Mouse (Mus musculus): ENCODE data around the gene Spint2. TPM values are rescaled to one million over a fixed set of nuclear protein-coding genes. Genes with fewer than 3 reads are reported as not detected.

Gene Spint2
- polyA plus RNA-seq, 1 experiment from 2014 or later: 98.5 TPM

DNA sequence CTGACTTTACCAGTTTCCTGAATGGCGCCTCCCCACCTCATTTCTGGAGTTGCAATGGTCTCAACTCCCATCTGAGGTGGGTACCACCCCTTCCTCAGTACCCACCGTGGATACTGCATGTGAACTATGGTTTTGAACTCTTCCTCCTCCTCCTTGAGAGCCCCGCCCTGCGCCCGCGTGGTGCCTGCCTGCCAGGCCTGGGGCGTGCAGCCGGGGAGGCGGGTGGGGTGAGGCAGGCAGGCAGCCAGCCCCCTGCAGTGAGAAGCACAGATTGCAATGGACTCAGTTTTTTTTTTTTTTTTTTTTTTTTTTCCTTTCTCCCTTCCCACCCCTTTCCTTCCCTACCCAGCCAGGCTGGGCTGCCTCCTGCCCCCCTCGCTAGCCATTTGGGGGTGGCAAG lies 35.3 kb upstream of the Spint2 start:
- Histone ChIP-seq H3K27ac (replicated peaks in 1 of 2; ENCODE audit: control insufficient read depth in 1 of 2, insufficient read depth in 1 of 2, low read depth in 2 of 2, low read length in 2 of 2) (no peak overlapping the region), H3K27me3 (ENCODE audit: control insufficient read depth, insufficient read depth, low read length) (peaks cover 27% of the 10 kb centered on the region), H3K4me2 (ENCODE audit: low read length) (peak overlapping the region; percentile 25), H3K36me3 (ENCODE audit: control insufficient read depth, insufficient read depth, low read length) (no peaks in the 10 kb centered on the region), H3K9ac (ENCODE audit: low read length) (no peak overlapping the region), H3K9me3 (ENCODE audit: control insufficient read depth, low read length) (no peaks in the 10 kb centered on the region), H3K4me3 (ENCODE audit: control insufficient read depth in 1 of 2, insufficient read depth in 1 of 2, low read depth in 1 of 2, low read length in 2 of 2) (no peak overlapping the region), H3K4me1 (ENCODE audit: control insufficient read depth in 2 of 2, insufficient read depth in 2 of 2, low read length in 2 of 2) (peaks cover 20 to 21% of the 10 kb centered on the region in 2 experiments)
- WGBS: 6% methylated on average over 10 of the region's 10 CpGs
- peak; percentile 62 for ATAC-seq (ENCODE audit: insufficient number of reproducible peaks, insufficient read depth, low FRiP score, low read depth)

DNA sequence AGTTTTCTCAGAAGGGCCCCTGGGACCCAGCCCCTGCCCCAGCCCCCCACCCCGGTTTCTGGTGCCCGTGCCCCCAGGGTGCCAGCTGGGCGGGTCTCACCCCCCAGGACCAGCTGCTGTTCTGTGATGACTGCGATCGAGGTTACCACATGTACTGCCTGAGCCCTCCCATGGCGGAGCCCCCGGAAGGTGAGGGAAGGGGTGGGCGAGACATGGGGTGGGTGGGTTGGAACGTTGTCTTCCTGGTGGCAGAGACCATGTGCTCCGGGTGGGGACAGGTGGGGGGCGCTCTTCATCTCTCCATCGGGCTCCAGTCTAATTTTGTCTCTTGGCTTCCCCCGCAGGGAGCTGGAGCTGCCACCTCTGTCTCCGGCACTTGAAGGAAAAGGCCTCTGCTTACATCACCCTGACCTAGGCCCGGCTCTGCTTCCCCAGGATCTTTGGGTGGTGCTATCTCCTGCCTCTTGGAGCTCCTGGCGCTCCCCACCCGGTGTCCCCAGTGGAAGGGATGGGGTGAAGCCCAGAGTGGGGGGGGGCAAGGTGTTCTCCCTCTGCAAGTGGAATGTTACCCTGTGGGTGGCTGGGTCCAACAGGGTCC lies 34.5 kb upstream of the Spint2 start:
- ATAC-seq (ENCODE audit: insufficient number of reproducible peaks, insufficient read depth, low FRiP score, low read depth): no peak
- Histone ChIP-seq H3K27ac (replicated peaks in 1 of 2; ENCODE audit: control insufficient read depth in 1 of 2, insufficient read depth in 1 of 2, low read depth in 2 of 2, low read length in 2 of 2) (no peak overlapping the region), H3K9ac (ENCODE audit: low read length) (no peak overlapping the region), H3K27me3 (ENCODE audit: control insufficient read depth, insufficient read depth, low read length) (peaks cover 29% of the 10 kb centered on the region), H3K4me3 (ENCODE audit: control insufficient read depth in 1 of 2, insufficient read depth in 1 of 2, low read depth in 1 of 2, low read length in 2 of 2) (no peak overlapping the region), H3K4me1 (ENCODE audit: control insufficient read depth in 2 of 2, insufficient read depth in 2 of 2, low read length in 2 of 2) (peaks cover 20 to 21% of the 10 kb centered on the region in 2 experiments), H3K9me3 (ENCODE audit: control insufficient read depth, low read length) (no peaks in the 10 kb centered on the region), H3K36me3 (ENCODE audit: control insufficient read depth, insufficient read depth, low read length) (no peaks in the 10 kb centered on the region), H3K4me2 (ENCODE audit: low read length) (no peak overlapping the region)
- WGBS: 48% methylated on average over 17 of the region's 17 CpGs

DNA sequence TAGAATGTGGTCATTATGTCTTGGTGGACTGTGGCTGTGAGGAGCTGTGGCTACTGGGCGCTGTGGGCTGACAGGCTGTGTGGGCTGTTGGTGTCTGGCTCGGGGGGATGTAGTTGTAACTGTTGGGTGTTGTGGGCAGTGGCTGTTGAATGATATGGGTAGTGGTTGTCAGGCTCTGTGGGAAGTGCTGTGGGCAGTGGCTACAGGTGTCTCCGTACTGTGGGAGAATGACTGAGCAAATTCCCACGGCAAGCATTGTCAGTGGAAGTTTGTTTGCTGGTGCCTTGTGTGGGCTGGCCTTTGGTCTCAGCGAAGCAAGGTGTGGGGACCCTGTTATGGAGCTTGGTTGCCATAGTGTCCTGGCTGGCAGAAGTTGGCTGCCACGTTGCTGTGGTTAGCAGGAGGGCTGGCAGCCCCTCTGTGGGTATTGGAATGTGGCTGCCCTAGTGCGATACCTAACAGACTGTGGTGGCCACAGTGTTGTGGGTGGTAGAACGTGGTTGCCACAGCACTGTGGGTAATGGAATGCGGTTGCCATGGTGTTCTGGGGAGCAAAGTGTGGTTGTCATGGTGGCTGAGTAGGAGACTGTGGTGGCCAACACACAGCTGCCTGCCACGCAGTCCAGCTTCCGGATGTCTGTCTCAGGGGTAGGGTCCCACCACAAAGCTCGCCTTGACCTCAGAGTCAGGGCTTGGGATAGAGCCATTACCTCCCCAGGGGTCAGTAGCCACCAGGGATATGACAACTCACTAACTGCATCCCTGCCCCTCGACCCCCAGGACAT lies 33.3 kb upstream of the Spint2 start:
- no peaks in the 10 kb centered on the region for H3K9me3 ChIP-seq (ENCODE audit: control insufficient read depth, low read length)
- H3K4me2 ChIP-seq (ENCODE audit: low read length): no peak overlapping the region
- H3K27me3 ChIP-seq (ENCODE audit: control insufficient read depth, insufficient read depth, low read length): peaks cover 36% of the 10 kb centered on the region
- H3K4me1 ChIP-seq (ENCODE audit: control insufficient read depth in 2 of 2, insufficient read depth in 2 of 2, low read length in 2 of 2): peaks cover 20 to 21% of the 10 kb centered on the region in 2 experiments
- H3K9ac ChIP-seq (ENCODE audit: low read length): no peak overlapping the region
- H3K36me3 ChIP-seq (ENCODE audit: control insufficient read depth, insufficient read depth, low read length): no peaks in the 10 kb centered on the region
- no peak overlapping the region for H3K4me3 ChIP-seq (ENCODE audit: control insufficient read depth in 1 of 2, insufficient read depth in 1 of 2, low read depth in 1 of 2, low read length in 2 of 2)
- ATAC-seq (ENCODE audit: insufficient number of reproducible peaks, insufficient read depth, low FRiP score, low read depth): no peak
- no peak overlapping the region for H3K27ac ChIP-seq (replicated peaks in 1 of 2; ENCODE audit: control insufficient read depth in 1 of 2, insufficient read depth in 1 of 2, low read depth in 2 of 2, low read length in 2 of 2)
- WGBS: 71% methylated on average over 13 of the region's 13 CpGs

DNA sequence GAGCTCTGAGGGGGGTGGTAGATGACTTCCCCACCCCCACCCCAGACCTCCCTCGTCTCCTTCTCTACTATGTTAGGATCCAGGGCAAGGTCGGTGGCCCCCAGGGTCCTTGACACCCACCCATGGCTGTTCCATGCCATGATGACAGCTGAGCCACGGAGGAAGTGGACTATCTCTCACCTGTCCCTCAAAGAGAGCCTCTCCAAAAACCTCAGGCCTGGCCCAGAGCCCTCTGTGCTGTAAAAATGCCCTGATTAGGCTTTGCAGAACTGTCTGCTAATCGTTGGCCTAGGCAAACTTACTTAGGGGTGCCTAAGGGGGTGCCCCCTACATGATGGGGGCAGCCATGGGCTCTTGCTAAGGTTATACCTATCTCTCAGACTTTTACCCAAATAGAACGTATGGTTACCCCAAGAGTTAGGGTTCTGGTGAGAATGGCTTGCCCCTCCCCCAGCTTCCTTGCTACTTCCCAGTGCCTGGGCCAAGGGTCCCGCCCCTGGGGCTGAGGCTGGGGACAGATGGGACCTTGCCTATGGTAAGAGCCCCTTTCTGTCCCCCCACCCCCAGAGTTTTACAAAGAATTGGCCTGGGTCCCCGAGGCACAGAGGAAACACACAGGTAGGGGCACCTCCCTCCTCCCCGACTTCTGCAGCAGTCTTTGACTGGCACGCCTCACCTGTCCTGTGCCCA lies 32.0 kb upstream of the Spint2 start:
- Histone ChIP-seq H3K27me3 (ENCODE audit: control insufficient read depth, insufficient read depth, low read length) (peaks cover 35% of the 10 kb centered on the region), H3K4me3 (ENCODE audit: control insufficient read depth in 1 of 2, insufficient read depth in 1 of 2, low read depth in 1 of 2, low read length in 2 of 2) (no peak overlapping the region), H3K9ac (ENCODE audit: low read length) (no peak overlapping the region), H3K27ac (replicated peaks in 1 of 2; ENCODE audit: control insufficient read depth in 1 of 2, insufficient read depth in 1 of 2, low read depth in 2 of 2, low read length in 2 of 2) (no peak overlapping the region), H3K9me3 (ENCODE audit: control insufficient read depth, low read length) (no peaks in the 10 kb centered on the region), H3K4me1 (ENCODE audit: control insufficient read depth in 2 of 2, insufficient read depth in 2 of 2, low read length in 2 of 2) (peaks cover 17 to 29% of the 10 kb centered on the region in 2 experiments), H3K4me2 (ENCODE audit: low read length) (no peak overlapping the region), H3K36me3 (ENCODE audit: control insufficient read depth, insufficient read depth, low read length) (no peaks in the 10 kb centered on the region)
- WGBS: 49% methylated on average over 9 of the region's 9 CpGs
- ATAC-seq (ENCODE audit: insufficient number of reproducible peaks, insufficient read depth, low FRiP score, low read depth): no peak

DNA sequence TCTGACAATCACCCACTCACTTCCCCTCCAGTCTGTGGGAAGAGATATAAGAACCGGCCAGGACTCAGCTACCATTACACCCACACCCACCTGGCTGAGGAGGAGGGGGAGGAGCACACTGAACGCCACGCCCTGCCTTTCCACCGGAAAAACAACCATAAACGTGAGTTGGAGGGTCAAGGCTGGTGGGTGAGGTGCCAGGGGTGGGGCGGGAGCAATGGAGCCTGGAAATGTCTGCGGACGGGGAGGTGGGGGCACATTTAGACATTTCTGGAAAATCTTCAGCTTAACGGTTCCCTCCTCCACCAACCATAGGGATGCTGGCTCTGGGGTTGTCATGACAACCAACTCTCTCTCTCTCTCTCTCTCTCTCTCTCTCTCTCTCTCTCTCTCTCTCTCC lies 31.3 kb upstream of the Spint2 start:
- no peak overlapping the region for H3K4me2 ChIP-seq (ENCODE audit: low read length)
- H3K27ac ChIP-seq (replicated peaks in 1 of 2; ENCODE audit: control insufficient read depth in 1 of 2, insufficient read depth in 1 of 2, low read depth in 2 of 2, low read length in 2 of 2): no peak overlapping the region
- H3K9me3 ChIP-seq (ENCODE audit: control insufficient read depth, low read length): no peaks in the 10 kb centered on the region
- no peak overlapping the region for H3K4me3 ChIP-seq (ENCODE audit: control insufficient read depth in 1 of 2, insufficient read depth in 1 of 2, low read depth in 1 of 2, low read length in 2 of 2)
- ATAC-seq (ENCODE audit: insufficient number of reproducible peaks, insufficient read depth, low FRiP score, low read depth): no peak
- H3K27me3 ChIP-seq (ENCODE audit: control insufficient read depth, insufficient read depth, low read length): peaks cover 39% of the 10 kb centered on the region
- 47% methylated on average over 9 of the region's 9 CpGs for WGBS
- no peaks in the 10 kb centered on the region for H3K36me3 ChIP-seq (ENCODE audit: control insufficient read depth, insufficient read depth, low read length)
- no peak overlapping the region for H3K9ac ChIP-seq (ENCODE audit: low read length)
- peaks cover 12 to 24% of the 10 kb centered on the region in 2 experiments; a peak in 3 of 4 replicates for H3K4me1 ChIP-seq (ENCODE audit: control insufficient read depth in 2 of 2, insufficient read depth in 2 of 2, low read length in 2 of 2)

DNA sequence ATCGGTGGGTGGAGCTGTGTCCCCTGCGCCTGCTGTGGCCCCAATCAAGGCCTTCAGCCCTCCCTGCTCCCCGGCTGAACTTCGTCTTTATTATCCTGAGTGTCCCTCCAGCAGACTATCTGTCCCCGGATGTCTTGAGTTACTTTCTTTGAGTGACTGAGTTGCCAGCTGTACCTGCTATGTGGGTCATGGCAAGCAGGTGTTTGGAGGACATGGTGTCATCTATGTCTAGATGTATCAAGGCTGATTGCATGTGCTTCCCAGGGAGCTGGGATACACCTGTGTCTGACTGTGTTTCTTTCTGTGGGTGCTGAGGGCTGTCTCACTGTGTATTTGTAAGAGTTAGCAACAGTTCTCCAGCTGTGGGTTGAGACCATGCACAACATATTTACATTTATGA lies 28.0 kb upstream of the Spint2 start:
- Histone ChIP-seq H3K27ac (replicated peaks in 1 of 2; ENCODE audit: control insufficient read depth in 1 of 2, insufficient read depth in 1 of 2, low read depth in 2 of 2, low read length in 2 of 2) (no peak overlapping the region), H3K4me3 (ENCODE audit: control insufficient read depth in 1 of 2, insufficient read depth in 1 of 2, low read depth in 1 of 2, low read length in 2 of 2) (peak overlapping the region; percentile 38 to 45), H3K9me3 (ENCODE audit: control insufficient read depth, low read length) (no peaks in the 10 kb centered on the region), H3K4me1 (ENCODE audit: control insufficient read depth in 2 of 2, insufficient read depth in 2 of 2, low read length in 2 of 2) (peaks cover 6 to 22% of the 10 kb centered on the region in 2 experiments; a peak in 3 of 4 replicates), H3K36me3 (ENCODE audit: control insufficient read depth, insufficient read depth, low read length) (no peaks in the 10 kb centered on the region), H3K4me2 (ENCODE audit: low read length) (peak overlapping the region; percentile 85), H3K9ac (ENCODE audit: low read length) (peak overlapping the region; percentile 66), H3K27me3 (ENCODE audit: control insufficient read depth, insufficient read depth, low read length) (peaks cover 53% of the 10 kb centered on the region)
- WGBS: 8% methylated on average over 5 of the region's 5 CpGs
- ATAC-seq (ENCODE audit: insufficient number of reproducible peaks, insufficient read depth, low FRiP score, low read depth): no peak

DNA sequence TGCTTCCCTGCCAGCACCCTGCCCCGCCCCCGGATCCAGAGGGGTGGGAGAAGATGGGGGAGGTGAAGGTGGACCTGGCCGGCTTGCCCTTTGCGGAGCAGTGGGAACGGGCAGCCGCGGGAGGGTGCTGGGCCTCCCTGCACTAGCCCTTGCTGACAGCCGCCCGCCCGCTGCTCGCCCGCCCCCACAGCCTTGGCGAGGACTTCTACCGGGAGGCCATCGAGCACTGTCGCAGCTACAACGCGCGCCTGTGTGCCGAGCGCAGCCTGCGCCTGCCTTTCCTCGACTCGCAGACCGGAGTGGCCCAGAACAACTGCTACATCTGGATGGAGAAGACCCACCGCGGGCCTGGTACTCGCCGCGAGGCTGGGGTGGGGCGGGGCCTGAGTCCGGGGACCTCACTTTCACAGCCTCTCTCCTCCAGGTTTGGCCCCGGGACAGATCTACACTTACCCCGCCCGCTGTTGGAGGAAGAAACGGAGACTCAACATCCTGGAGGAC lies 27.6 kb upstream of the Spint2 start:
- Histone ChIP-seq H3K4me1 (ENCODE audit: control insufficient read depth in 2 of 2, insufficient read depth in 2 of 2, low read length in 2 of 2) (peaks cover 6 to 26% of the 10 kb centered on the region in 2 experiments; a peak in 3 of 4 replicates), H3K27ac (replicated peaks in 1 of 2; ENCODE audit: control insufficient read depth in 1 of 2, insufficient read depth in 1 of 2, low read depth in 2 of 2, low read length in 2 of 2) (no peak overlapping the region), H3K4me3 (ENCODE audit: control insufficient read depth in 1 of 2, insufficient read depth in 1 of 2, low read depth in 1 of 2, low read length in 2 of 2) (peak overlapping the region; percentile 38 to 45), H3K27me3 (ENCODE audit: control insufficient read depth, insufficient read depth, low read length) (peaks cover 58% of the 10 kb centered on the region), H3K36me3 (ENCODE audit: control insufficient read depth, insufficient read depth, low read length) (no peaks in the 10 kb centered on the region), H3K9me3 (ENCODE audit: control insufficient read depth, low read length) (no peaks in the 10 kb centered on the region), H3K9ac (ENCODE audit: low read length) (peak overlapping the region; percentile 66), H3K4me2 (ENCODE audit: low read length) (peak overlapping the region; percentile 85)
- 0% methylated on average over 35 of the region's 36 CpGs for WGBS
- no peak for ATAC-seq (ENCODE audit: insufficient number of reproducible peaks, insufficient read depth, low FRiP score, low read depth)

All from heart, embryonic 14.5 days (tissue).